Mouse (Mus musculus) CD8-positive naive resting alpha-beta T cell, adult 2 months (primary cell): ENCODE results near the gene Psmb9.
"Not testable (repeated sequence)": the region's sequence is repeated elsewhere in the genome, so short reads cannot be mapped to it uniquely, and the experiment has no call there.

Experiments
- DNase-seq, 2 experiments: peaks; one replicate each; pipeline ENCODE4 v3.0.0; 2022; ENCODE audit warnings: low read depth in 2 of 2, low spot score in 2 of 2

Psmb9 gene

DNA sequence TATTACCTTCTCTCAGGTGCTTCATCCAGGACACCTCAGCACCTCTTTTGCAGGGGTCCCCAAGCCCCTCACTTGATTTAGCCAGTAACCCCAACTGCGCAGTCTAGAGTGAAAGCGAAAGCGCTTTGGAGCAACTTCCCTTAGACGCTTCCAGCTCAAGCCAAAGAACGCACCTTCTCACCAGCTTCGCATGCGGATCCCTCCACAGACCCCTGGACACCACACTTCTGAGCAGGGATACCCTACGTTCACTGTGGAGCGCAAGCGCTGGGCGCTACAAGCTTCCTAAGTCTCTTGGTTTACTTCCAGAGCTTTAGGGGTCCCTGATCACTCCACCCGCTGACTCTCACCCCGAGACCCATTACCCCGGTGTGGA lies 691 bp downstream of the Psmb9 start:
- DNase-seq = no peak

DNA sequence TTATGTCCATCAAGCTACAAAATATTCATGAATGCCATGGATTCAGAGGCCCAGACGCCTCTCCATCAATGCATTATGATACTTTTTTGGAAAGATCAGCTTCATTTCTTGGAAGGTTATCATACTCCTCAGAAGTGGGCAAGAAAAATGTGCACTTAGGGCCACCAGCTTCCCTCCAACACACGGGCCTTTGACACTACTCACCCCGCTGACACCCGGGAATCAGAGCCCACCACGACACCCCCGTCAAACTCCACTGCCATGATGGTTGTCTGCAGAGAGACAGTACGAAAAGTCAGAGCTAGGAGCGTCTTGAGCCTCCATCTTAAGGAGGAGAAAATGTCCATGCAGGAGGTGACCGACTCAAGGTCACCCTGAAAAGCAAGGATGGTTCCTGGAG lies 2.0 kb downstream of the Psmb9 start:
- no peak for DNase-seq

DNA sequence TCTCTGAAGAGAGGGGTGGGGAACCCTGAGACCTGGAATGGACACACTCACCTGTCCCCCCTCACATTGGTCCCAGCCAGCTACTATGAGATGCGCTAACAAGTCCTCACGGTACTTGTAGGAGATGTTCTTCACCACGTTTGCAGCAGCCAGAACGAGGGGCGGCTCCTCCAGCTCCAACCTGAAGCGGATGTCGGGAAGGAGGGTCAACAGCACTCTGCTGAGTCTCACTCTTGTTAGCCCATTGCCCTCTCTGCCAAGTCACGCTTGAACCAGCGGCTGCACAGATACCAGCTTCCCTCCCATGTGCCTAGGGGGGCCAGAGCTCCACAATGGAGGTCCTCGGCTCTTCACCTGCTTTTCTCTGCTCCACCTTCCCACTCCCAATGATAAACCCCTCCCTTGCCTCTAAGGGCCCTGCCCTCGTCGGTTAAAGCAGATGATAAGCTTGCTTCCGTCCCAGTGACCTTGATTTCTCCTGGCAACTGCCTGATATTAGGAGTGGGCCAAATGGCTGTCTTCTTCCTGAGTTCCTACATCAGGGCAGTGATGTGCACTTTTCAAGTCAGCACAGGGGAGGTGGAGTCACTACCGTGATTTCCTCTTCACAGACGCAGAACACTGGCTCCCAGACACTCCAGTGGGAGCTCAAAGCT lies 3.9 kb downstream of the Psmb9 start:
- DNase-seq = no peak

DNA sequence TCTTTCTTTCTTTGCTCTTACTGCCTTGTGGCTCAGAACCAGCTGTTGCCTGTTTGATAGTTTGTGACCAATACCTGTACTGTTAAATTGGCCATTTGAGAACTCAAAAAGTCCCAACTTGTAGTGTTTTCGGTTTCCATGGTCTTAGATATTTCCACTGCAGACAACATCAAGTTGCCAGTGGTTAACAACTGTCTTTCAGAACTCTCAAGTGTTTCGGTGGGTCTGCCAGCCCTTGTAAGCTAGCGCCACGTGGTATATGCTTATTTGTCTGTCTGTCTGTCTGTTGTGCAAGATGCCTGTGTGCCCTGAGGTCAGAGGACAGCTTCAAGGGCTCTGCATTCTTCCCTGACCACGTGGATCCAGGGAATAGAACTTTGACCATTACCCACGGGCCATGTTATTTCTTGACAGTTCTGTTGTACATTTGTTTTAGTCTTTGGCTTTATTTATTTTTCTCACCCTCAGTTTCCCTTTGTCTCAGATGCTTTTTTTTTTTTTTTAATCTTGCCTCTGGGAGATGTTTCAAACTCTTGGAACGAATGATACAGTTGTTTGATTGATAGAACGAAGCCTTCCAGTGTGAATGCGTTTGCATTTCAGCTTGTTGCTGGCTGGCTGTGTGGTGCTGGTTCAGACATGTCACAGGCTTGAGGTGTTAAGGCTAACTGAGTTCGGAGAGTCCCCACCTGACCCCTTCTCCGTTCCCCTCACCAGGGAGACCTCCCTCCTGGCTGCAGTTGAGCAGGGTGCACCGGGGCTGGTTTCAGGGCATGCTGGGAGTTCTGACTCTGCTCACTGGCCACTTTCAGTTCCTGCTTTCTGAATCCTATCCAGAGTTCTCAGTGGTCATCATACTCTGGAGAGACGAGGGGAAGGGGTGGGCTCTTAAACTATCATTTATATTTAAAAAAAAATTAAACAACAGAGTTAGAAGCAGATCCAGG lies 7.4 kb downstream of the Psmb9 start:
- no peak for DNase-seq

DNA sequence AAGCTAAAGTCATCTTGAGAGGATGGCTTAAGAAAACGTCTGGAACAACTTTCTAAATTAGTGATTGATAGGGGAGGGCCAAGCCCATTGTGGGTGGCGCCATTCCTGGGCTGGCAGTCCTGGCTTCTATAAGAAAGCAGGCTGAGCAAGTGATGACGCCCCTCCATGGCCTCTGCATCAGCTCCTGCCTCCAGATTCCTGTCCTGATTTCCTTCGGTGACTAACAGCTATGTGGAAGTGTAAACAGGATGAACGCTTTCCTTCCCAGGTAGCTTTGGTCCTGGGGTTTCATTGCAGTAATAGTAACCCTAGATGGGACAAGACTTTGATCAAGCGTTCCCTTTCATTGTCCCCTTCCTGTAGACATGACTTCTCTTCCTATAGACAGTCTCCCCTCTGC lies 8.5 kb downstream of the Psmb9 start:
- DNase-seq = no peak

DNA sequence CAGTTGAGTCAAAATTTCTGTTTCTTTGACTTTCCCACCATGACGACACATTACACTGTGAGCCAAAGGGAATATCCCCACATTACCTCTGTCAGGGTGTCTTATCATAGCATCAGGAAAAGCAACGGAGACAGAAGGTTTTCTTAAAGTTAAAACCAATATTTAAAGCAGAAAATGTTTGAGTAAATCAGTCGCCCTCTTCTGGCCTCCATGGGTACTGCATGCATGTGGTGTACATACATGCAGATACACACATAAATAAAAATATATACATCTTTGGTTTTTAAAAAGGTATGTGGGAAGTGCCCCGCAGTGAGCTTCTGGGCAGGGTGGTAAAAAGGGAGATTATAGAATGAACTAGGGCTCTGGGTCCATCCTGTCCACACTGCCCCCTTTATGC lies 10.4 kb downstream of the Psmb9 start:
- DNase-seq = peak in 1 of 2 experiments; percentile 44

DNA sequence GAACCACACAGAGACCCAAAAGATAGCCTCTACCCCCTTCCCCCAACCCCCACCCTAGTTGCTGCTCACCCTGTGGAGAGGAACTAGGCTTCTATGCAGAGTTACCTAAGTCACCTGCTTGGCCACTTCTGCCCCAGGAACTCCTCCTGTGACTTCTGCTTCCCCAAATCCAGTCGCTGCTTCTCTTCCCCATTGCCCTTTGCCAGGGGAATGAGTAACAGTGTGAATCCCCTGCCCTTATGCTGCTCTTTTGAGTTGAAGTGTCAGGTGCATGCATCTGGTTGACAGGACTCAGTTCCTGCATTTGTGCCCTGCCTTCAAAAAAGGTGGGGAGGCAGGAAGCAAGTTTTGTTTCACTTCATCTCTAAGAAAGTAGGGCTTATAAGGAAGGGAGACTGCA lies 13.5 kb downstream of the Psmb9 start:
- DNase-seq = no peak

DNA sequence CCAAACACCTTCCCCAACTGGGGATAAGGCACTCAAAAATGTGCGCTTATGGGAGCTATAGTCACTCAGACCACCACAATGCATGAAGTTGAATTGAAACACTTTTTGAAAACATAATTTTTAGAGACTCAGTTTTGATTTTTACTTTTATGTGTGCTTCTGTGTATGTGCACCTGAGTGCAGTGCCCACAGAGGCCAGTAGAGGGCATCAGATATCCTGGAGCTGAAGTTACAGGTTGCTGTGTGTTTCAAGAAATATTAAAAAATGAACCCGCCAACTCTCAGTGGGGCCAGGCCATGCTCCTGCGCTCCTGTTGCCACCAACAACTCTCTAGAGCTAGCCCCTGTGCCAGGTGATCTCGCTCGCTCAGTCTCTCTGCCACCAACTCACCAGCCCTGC lies 15.0 kb downstream of the Psmb9 start:
- no peak for DNase-seq

DNA sequence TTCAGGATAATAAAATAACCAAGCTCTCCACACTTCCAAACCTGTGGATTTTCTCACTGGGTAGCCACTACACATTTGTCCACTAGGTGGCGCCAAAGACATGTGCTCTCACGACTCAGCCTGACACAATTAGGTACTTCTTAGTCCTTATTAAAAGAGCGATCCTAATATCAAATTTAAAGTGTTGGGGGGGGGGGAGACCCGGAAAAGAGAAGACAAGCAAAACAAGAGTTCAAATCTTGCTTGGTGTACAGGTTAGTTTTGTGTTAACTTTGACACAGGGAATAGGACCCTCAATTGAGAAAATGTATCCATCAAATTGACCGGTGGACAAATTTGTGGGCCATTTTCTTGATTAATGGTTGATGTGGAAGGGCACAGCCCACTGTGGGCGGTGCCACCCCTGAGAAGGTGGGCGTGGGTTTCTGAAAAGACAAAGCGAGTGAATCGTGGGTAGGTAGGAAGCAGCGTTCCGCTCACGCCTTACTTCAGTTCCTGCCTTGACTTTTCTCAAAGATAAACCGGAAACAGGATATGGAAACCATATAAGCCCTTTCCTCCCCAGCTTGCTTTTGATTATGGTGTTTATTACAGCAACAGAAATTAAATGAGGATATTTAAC lies 16.6 kb downstream of the Psmb9 start:
- DNase-seq = peak; percentile 81 to 87

DNA sequence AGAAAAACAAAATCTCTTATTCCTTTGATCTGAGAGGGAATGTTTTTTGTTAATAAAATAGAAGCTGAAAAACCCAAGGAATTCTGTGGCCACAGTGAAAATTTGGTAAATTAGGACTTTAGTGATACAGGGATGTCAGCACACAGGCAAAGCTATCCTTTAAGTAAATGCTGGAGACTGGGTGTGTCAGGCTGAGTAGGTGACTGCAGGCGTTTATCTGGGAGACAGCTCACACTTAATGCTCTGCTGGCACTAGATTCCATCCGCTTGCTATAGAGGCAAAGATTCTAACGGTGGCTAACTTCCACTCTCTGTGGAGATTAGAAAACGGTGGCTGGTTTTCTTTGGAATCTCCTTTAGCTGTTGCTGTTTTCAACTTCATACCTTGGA lies 17.1 kb downstream of the Psmb9 start:
- DNase-seq = no peak

DNA sequence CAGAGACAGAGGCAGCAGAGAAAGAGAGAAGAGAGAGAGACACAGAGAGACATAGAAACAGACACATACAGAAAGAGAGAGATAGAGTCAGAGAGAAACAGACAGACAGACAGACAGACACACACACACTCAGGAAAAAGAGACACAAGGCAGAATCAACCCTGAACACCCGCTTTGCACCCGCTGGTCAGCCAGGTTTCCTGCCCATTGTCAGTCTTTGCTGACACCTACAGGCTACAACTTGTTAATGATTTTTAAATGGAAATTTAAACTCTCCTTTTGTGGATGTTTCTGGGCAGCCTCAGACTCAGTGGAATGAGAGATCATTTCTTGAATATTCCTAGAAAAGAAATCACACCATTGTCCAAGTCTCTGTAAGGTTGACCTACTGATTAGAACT lies 18.3 kb downstream of the Psmb9 start:
- DNase-seq = peak; percentile 41 to 53

DNA sequence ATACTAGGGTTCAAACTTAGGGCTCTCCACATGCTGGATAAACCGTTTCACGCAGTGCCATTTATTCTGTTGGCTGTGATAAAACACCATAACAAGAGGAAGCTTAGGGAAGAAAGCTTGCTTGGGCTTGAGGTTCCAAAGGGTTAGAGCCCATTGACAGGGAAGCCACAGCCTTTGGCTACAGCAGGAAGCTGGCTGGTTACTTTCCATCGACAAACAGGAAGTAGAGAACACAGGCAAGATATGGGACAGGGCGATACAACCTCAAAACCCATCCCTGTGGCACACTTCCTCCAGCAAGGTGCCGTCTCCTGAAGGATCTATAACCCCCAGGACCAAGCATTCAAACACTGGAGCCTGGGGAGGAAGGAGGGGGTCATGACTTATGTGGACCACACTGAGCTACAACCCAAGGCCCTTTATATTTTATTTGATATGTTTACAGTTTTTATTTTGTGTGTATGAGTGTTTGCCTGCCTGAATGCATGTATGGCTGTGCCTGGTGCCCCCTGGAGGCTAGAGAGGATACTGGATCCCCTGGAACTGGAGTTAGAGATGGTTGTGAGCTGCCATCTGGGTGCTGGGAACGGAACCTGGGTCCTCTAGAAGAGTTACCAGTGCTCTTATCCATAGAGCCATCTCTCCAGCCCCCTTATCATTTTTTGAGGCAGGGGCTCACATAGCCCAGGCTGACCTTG lies 22.4 kb downstream of the Psmb9 start:
- DNase-seq = peak in 1 of 2 experiments; percentile 31

DNA sequence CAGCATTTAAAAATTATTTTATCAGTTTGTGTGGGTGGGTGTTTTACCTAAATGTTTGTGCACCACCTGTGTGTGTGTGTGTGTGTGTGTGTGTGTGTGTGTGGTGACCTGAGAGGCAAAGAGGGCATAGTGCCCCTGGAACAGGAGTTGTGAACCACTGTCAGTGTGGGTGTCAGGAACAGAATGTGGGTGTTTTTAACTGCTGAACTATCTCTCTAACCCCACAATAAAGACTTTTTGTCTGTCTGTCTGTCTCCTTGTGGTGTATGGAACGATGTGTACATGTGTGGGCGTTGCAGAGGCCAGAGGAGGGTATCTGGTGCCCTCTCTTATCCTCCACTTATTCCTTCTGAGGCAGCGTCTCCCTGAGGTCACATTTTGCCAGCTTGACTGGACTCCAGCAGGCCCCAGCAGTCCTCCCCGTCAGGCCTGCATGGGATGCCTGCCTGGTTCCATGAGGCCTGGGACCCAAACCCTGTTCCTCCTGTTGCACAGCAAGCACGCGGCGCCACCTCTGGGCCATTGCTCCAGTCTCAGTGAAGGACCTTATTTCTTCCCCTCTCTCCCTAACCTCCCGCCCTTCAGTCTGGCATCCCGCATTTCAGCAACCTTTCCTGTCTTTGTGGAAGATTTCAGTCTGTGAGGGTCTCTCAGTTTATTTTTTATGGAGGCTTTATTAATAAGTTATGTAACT lies 23.2 kb downstream of the Psmb9 start:
- DNase-seq = no peak

DNA sequence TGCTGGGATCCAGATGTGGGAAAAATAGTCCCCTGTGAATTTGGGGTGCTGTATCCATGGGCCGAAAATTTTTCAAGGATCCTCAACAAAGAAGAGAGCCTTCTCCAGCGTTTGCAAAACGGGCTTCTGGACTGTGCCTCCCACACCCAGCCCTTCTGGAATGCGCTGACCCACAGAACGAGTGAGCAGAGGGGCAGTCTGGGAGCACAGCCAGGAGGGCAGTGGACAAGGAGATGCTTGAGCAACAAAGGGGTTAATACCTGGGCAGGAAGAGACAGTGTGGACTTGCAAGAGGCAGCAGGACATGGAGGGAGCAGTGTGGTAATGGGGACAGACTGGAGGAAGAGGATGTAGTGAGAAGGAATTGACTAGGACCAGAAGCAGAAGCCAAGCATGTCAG lies 32.0 kb downstream of the Psmb9 start:
- DNase-seq = no peak

DNA sequence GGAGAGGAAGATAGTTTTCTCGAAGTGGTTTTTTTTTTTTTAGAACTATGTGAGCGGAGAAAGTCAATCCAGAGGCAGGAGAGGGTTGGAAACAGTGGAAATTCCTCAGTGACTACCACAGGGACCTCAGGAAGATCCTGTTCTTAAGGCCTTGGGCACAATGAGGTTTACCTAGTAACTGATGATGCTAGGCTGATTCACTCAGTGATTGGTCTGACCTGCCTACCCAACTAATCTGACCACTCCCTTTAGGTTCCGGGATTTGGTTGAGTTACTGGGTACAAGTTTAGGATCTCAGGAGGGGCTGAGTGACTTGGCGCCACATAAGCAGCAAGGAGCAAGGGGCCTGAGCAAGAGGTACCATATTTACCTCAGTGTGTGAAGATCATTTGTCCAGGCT lies 34.6 kb downstream of the Psmb9 start, which contains the start of gene H2-DMb1:
Gene H2-DMb1, plus strand, starts transcription at position 150 of the 400 bp plus-strand sequence.
- DNase-seq = no peak

DNA sequence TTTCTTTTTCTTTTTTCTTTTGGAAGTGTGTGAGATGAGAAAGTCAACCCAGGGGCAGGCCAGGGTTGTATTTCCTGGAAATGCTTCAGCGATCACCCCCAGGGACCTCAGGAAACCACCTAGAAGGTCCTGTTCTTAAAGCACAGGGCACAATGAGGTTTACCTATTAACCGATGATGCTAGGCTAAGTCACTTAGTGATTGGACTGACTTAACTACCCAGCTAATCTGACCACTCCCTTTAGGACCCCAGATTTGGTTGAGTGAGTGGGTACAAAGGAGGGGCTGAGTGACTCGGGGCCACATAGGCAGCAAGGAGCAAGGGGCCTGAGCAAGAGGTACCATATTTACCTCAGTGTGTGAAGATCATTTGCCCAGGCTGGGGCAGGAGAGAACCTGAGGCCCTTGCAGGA lies 42.6 kb downstream of the Psmb9 start:
- no peak for DNase-seq

DNA sequence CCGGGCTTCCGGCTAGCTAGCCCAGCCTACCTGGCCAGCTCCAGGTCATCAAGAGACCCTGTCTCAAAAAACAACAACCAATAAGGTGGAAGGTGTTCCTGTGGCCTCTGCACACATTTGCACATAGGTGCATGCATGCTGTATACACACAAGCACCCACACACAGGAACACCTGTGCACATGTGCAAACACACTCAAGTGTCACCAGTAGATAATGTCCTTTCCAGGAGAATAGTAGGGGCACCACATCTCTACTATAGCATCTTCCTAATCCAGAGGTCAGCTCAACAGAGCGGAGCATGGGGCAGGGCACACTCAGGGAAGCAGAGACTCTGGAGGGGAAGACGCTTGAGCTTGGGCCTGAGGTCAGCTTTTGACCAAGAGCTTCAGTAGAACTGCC lies 43.3 kb downstream of the Psmb9 start:
- not testable (repeated sequence) for DNase-seq

DNA sequence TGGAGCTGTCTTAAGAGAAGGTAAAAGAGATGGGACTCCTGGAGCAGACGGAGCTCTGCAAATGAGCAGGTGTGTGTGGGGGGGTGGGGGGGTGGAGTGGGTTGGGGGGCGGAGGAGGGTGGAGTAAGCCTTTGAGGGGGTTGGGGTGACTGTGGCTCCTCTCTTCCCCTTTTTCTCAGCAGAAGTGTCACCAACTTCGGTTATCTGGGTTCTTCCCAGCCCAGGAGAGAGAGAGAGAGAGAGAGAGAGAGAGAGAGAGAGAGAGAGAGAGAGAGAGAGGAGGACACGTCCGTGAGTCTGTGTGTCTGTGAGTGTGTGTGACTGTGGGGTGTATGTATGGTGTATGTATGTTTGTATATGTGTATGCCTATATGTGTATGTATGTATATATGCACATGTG lies 44.1 kb downstream of the Psmb9 start:
- no peak for DNase-seq

DNA sequence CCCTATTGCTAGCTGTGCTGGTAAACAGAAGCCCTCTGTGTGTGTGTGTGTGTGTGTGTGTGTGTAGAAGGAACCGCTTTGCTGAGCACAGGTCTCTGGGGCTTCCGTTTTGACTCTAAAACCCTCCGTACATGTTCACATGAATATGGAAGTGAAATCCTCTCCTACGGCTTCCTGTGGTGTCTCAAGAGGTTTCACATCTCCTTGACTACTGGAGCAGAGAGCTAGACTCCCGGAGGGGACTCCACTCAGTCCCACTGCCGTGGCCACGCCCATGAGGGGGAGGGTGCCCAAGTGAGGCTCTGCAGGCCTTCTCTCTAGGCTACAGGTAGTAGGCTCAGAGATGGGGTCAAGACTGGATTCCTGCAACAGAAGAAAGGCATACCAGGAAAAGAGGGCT lies 44.5 kb downstream of the Psmb9 start, which contains the start of gene H2-DMb2:
Gene H2-DMb2, plus strand, starts transcription at position 275 of the 400 bp plus-strand sequence.
- peak; percentile 43 to 57 for DNase-seq

DNA sequence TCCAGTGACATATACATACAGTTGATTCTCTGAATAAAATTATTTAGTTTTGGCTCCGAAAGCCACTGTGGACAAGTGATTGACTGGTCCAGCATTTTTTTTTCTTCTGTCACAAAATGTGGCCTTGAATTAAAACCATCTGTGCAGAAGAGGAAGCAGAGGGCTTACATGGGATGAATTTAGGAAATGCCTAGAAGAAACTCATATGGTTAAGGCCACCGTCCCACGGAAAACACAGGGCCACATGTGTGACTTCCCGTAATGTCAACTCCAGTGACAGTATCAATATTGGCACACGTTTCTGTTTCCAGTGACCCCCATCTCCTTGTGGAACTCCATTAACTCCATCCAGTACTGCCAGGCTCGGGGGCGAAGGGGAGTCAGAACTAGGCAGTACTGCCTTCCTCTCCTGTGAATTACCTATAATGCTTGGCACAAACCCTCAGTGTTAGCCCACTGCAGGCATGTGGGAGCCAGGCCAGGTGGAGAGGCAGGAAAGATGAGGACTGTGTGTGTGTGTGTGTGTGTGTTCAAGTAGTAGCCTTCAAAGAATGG lies 45.0 kb downstream of the Psmb9 start:
- no peak for DNase-seq
